Mouse (Mus musculus): Measurements from ENCODE around the gene Cars2. TPM values are rescaled to one million over a fixed set of nuclear protein-coding genes. Genes with fewer than 3 reads are reported as not detected.
"Not testable (repeated sequence)": the region's sequence is repeated elsewhere in the genome, so short reads cannot be mapped to it uniquely, and the experiment has no call there.

Cars2 gene
- total RNA-seq, 2 experiments from 2014 or later, result 35.1 to 35.9 TPM

- DNase-seq, result no peak
- intact Hi-C loops (cut with DNase I), result no loop called here
Observed at GRCm38 (mm10) chr8:11517366-11518055, 33.1 kb downstream of the Cars2 start.

- DNase-seq, result no peak
- intact Hi-C loops (cut with DNase I), result no loop called here
Observed at GRCm38 (mm10) chr8:11516292-11516691, 34.3 kb downstream of the Cars2 start.

- intact Hi-C loops (cut with DNase I), result no loop called here
- no peak for DNase-seq
Observed at GRCm38 (mm10) chr8:11513247-11513646, 37.3 kb downstream of the Cars2 start.

- no peak for DNase-seq
- intact Hi-C loops (cut with DNase I), result no loop called here
Observed at GRCm38 (mm10) chr8:11512711-11513110, 37.9 kb downstream of the Cars2 start.

- no peak for DNase-seq
- intact Hi-C loops (cut with DNase I), result no loop called here
Observed at GRCm38 (mm10) chr8:11510971-11511370, 39.6 kb downstream of the Cars2 start.

GRCm38 (mm10) chr8:11508880-11509279 lies 41.7 kb downstream of the Cars2 start:
- intact Hi-C loops (cut with DNase I), result loop anchor here (5.0 kb wide), 3 partner anchors 93 to 183 kb away; no protein-coding TSS in a partner anchor
- no peak for DNase-seq

- intact Hi-C loops (cut with DNase I), result loop anchor here (5.0 kb wide), 3 partner anchors 95 to 185 kb away; no protein-coding TSS in a partner anchor
- DNase-seq, result peak; percentile 65 to 81
Observed at GRCm38 (mm10) chr8:11506802-11507201, 43.8 kb downstream of the Cars2 start.

- intact Hi-C loops (cut with DNase I), result loop anchor here (5.0 kb wide), 3 partner anchors 96 to 186 kb away; no protein-coding TSS in a partner anchor
Observed at GRCm38 (mm10) chr8:11506074-11506473, 44.5 kb downstream of the Cars2 start.

GRCm38 (mm10) chr8:11503476-11504232 lies 46.9 kb downstream of the Cars2 start:
- no peak for DNase-seq
- intact Hi-C loops (cut with DNase I), result no loop called here

More at GRCm38 (mm10) chr8:11506074-11506473, 44.5 kb downstream of the Cars2 start:
- DNase-seq, result no peak

GRCm38 (mm10) chr8:11498786-11499485 lies 51.6 kb downstream of the Cars2 start:
- intact Hi-C loops (cut with DNase I), result loop anchor here (5.0 kb wide), 1 partner anchor 58 kb away; the partner anchor contains the start of gene Ing1
- no peak for DNase-seq

- no peak for DNase-seq
- intact Hi-C loops (cut with DNase I), result loop anchor here (5.0 kb wide), 1 partner anchor 59 kb away; the partner anchor contains the start of gene Ing1
Observed at GRCm38 (mm10) chr8:11498281-11498680, 52.3 kb downstream of the Cars2 start.

GRCm38 (mm10) chr8:11497017-11497990 lies 53.3 kb downstream of the Cars2 start, which contains the start of gene Naxd:
Gene Naxd, plus strand, starts transcription at chr8:11497506.
- intact Hi-C loops (cut with DNase I), result loop anchor here (5.0 kb wide), 1 partner anchor 60 kb away; the partner anchor contains the start of gene Ing1
- DNase-seq, result peak; percentile 93

- intact Hi-C loops (cut with DNase I); DNase-seq: not testable (repeated sequence)
Observed at GRCm38 (mm10) chr8:11492340-11492739, 58.2 kb downstream of the Cars2 start.

- intact Hi-C loops (cut with DNase I), result no loop called here
- no peak for DNase-seq
Observed at GRCm38 (mm10) chr8:11487229-11487628, 63.4 kb downstream of the Cars2 start.

GRCm38 (mm10) chr8:11486142-11486541 lies 64.4 kb downstream of the Cars2 start:
- intact Hi-C loops (cut with DNase I), result no loop called here
- peak; percentile 82 to 89 for DNase-seq

- intact Hi-C loops (cut with DNase I), result no loop called here
- peak in 1 of 2 experiments; percentile 51 for DNase-seq
Observed at GRCm38 (mm10) chr8:11482537-11482936, 68.0 kb downstream of the Cars2 start.

- intact Hi-C loops (cut with DNase I), result no loop called here
- no peak for DNase-seq
Observed at GRCm38 (mm10) chr8:11481876-11482275, 68.7 kb downstream of the Cars2 start.

GRCm38 (mm10) chr8:11479591-11479990 lies 71.0 kb downstream of the Cars2 start:
- intact Hi-C loops (cut with DNase I), result no loop called here
- DNase-seq, result no peak

GRCm38 (mm10) chr8:11478807-11479527 lies 71.6 kb downstream of the Cars2 start:
- peak in 1 of 2 experiments; percentile 39 for DNase-seq
- intact Hi-C loops (cut with DNase I), result no loop called here

Measured in heart, postnatal 10 days (tissue).